Mouse (Mus musculus): ENCODE measurements at regions not wholly inside any gene's neighbourhood (a gene's known extent, or its start where the extent isn't known, plus 50 kb on each side); places are given as distances from the start of the nearest gene placed in this dataset.
A peak's percentile ranks its signal among the peaks of the same experiment; 100 is the strongest.
"Not testable (repeated sequence)": the region's sequence is repeated elsewhere in the genome, so short reads cannot be mapped to it uniquely, and the experiment has no call there.

DNA sequence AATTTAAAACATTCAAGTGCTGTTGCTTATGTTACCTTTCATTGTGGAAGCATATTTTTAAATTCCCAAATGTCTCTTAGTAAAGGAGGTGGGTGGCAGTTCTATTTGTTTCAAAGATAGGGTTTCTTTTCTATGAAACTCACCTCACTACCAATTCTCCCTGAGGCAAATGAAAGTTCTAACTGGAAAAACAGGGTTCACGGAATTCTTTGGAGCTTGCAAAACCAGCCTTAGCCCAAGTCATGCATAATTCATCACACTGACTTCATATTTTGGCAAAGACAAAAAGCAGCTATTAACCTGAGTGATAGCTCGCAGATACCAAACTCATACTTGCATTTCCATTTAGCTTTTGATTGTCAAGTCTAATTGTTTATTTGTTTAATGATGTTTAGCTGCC is 73.8 kb downstream of the Dio2 start:
- no peak for ATAC-seq (replicated peaks; ENCODE audit: low read depth, poor library complexity, severe bottlenecking)

DNA sequence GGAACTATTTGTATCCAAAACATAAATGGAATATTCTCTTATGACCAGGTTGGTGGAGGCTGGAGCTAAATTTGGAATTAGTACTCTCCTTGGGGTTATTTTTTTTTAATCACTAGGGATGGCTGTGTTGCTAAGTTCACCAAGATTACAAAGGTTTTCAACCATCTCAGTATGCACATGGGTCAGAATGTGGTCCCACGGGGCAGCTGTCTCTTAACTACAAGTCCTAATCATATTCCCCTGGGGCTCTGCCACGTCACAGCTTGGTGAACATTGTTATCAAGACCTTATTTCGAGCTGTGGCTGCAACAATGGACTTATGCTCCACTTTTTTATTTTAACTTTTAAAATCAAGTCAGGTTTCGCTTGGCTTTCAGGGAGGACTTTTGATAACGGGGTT is 92.8 kb downstream of the Dio2 start:
- ATAC-seq (replicated peaks; ENCODE audit: low read depth, poor library complexity, severe bottlenecking) = no peak

DNA sequence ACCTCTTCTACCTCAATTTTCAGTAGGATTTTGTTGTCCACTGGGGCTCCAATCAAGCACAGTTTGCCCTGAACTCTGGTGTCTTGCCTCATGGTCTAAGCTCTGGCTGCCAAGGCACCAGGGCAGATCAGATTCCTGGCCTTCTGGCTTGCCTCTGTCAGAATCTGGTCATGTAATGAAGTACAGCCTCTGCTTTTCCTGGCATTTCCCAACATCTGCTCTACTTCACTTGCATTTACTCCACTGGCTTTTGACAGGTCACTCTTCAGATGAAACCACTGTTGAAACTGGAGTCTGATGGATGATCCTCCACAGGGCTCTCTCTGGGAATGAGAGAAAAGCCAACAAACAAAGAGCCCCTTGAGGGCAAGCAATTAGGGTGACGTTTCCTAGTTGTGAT is 94.3 kb downstream of the Dio2 start:
- ATAC-seq (replicated peaks; ENCODE audit: low read depth, poor library complexity, severe bottlenecking) = no peak

DNA sequence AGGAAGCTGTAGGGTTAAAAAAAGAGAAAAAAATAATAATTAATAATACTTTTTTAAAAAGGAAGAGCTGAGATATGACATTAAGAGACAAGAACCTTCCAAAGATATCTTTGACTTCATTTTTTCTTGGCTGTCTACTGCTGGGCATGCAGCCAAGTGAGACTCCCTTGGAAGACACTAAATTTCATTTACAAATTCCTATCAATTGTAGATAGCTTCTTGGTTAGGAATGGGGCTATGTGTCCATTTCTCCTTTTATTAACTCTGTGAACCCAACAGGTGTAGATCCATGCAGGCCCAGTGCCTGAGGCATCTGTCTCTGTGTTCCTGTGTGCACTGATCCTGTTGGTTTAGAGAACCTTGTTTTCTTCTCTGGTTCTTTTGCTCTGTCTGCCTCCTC is 113.4 kb downstream of the Dio2 start:
- ATAC-seq (replicated peaks; ENCODE audit: low read depth, poor library complexity, severe bottlenecking) = no peak

DNA sequence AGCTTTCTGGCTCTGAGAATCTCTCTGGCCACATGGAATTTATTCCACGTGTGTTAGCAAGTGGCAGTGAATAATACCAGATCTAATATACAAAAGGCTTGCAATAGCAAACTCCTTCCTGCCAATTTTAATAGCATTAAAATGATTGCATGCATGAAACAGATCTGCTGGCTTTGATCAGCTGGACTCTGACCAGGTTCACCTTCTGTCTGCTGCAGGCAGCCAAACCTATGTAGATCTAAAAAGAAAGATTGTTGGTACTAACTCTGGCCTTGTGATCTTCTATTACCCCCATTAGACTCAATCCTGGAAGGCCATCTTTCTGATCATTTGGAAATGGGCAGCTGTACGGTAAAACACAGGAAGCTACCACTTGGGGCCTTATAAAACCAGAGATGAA is 114.8 kb downstream of the Dio2 start:
- ATAC-seq (replicated peaks; ENCODE audit: low read depth, poor library complexity, severe bottlenecking) = no peak

DNA sequence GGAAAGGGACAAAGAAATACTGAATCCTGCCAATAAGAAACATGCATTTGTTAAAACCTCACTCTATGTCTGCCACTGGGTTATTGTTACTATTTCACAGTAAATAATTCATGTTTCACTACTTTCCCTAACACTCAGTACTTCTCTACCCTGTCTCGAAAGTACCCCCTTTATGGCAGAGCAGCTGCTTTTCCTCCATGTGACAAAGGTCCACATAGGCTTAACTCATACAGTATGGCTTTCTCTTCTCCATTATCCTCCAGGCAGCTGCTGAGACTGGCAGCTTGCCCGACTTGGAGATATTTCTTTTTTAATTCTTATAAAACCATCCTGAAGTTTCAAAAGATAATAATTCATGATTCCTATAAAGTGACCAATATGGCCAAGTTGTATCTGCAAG is 129.4 kb downstream of the Dio2 start:
- ATAC-seq (replicated peaks; ENCODE audit: low read depth, poor library complexity, severe bottlenecking) = no peak

DNA sequence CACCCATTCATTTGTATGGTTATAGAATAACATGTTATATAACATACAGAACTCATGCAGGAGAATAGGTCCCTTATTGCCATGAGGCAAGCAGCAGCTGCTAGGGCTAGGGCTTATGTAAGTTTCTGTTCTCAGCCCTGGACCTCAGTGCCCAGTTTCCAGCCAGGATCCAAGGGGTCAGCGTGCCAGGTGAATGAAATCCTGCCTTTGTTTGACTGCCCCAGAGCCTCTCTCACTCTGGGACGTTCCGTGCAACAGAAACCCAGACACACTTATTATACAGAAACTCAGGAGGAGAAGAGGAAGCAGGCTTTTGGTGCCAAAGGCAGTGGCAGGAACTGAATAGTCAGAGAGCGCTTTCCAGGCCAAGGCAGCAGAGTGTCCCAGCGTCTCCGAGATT is 130.3 kb downstream of the Dio2 start:
- ATAC-seq (replicated peaks; ENCODE audit: low read depth, poor library complexity, severe bottlenecking) = no peak

DNA sequence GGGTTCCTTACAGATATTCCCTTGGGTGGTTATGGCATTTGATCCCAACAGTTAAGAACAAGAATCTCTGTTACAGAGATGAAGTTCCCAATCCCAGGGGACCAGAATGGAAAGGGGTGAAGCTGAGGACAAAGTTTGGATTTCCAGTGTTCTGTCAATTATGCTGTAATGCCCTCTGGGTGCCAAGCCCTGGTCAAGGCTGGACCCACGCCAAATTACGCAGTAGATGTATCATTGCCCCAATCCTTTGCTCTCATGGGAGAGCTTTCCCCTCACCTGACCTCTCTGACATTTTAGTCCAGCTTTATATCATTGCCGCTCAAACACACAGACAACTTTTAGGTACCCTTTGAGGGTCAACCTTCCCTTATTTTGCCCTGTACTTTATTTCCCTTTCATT is 158.2 kb downstream of the Dio2 start:
- ATAC-seq (replicated peaks; ENCODE audit: low read depth, poor library complexity, severe bottlenecking) = no peak

DNA sequence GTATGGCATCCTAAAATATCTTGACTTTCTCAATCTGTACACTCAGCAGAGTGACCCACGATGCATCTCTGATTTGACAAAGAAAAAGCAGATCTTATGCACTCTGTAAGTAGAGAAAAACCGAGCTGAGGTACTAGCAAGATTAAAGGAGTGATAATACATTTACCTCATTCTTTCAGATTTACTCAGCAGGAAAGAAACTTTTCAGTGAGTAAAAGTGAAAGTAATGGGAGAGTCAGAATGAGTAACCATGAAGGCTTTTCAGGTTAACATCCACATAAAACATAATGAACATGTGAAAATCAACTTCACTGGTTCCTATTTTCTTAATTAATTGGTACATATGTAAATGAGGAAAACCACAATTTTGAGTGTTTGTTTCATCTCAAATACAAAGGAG is 162.1 kb downstream of the Dio2 start:
- ATAC-seq (replicated peaks; ENCODE audit: low read depth, poor library complexity, severe bottlenecking) = no peak

DNA sequence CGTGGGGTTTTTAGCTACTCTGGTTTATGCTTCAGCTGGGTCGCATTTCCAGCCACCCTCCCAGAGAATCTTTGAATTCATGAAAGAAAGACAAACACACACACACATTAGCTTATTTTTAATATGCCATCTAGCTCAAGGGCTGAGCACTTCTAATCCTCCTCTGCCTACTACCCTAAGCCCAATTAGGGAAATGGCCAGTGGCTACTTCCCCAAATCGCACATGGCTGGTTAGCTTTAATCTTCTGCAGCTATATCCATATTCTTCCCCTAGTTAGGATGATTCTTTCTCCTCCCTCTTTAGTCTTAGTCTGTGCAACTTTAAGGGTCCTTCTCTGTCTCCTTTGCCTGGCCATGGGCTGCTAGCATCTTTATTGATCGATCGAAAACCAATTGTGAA is 166.3 kb downstream of the Dio2 start:
- 0 out of 2 replicates have a peak, but pooled peaks have one; percentile 36 for ATAC-seq (replicated peaks; ENCODE audit: low read depth, poor library complexity, severe bottlenecking)

DNA sequence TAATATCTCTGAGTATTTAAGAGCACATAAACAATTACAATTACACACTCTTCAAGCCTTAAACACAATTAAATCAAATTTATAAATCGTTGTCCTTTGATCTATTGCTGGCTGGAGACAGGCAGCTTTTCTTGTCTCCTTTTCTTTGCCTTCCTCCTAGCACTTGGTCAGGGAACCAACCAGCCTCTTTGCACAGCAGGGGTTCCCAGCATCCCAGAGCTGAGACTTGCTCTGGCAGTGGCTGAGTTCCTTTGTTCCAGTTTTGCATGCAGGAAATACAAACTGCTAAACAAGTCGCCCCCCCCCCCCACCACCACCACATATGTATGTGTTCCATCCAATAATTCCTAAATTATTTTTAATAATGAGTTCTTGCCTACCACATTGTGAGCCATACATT is 166.7 kb downstream of the Dio2 start:
- ATAC-seq (replicated peaks; ENCODE audit: low read depth, poor library complexity, severe bottlenecking) = no peak

DNA sequence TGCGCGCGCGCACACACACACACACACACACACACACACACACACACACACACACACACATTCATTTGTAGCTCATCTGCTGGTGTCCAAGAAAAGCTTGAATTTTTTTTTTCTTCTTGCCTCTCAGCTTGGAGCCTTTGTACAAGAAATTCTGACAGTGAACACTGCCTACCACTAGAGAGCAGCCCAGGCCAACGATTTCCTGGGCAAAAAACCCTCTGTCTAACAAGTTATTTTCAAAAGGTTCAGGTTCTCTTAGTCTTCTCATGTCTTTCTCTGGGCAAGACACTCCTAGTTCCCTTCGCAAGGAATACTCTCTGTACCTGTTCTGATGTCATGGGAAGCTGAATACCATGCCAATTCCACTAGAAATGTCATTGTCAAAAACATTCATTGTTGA is 171.9 kb downstream of the Dio2 start:
- 0 out of 2 replicates have a peak, but pooled peaks have one; percentile 22 for ATAC-seq (replicated peaks; ENCODE audit: low read depth, poor library complexity, severe bottlenecking)

DNA sequence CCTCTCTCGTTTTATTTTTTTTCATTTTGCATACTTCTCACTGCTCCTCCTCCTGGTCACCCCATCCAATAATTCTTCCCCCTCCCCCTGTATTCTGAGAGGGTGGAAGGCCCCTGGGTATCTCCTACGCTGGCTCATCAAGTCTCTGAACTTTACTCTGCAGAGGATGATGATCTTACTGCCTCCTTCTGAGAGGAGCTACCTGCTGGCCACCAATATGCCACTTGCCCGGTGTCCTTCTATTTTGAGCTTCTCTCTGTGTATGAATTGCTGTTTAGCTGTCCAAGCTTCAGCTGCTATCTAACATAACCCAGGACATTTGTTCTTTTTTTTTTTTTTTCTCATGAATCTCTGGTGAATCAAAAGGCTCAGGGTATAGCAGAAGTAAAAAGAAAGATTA is 173.2 kb downstream of the Dio2 start:
- ATAC-seq (replicated peaks; ENCODE audit: low read depth, poor library complexity, severe bottlenecking) = no peak

DNA sequence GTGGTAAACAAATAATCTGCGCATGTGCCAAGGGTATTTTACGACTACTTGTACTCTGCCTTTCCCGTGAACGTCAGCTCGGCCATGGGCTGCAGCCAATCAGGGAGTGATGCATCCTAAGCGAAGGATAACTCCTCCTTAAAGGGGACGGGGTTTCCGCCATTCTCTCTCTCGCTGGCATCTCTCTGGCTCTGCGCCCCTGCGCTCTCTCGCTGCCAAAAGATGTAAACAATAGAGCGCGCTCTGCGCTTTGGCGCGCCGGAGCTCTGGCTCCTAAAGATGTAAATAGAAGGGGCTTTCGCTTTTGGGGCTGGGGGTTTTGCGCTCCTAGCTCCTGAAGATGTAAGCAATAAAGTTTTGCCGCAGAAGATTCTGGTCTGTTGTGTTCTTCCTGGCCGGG is 173.6 kb downstream of the Dio2 start:
- not testable (repeated sequence) for ATAC-seq (replicated peaks; ENCODE audit: low read depth, poor library complexity, severe bottlenecking)

DNA sequence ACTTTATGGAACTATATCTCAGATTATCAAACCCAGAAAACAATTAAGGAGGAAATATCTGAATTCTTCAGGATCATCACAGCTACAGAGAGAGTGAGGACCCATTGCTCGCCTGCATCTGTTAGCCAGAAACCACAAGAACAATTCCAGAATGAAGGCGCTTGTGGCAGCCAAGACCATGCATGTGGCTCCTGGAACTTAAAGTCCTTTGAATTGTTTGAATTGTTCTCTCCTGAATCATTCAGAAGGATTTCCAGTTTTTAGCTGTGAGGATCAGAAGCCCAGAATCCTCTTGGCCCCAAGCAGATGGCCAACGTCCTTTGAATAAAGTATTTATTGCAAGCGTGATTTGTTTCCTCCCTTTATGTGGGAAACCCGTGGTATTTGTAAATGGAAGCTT is 195.9 kb downstream of the Dio2 start:
- ATAC-seq (replicated peaks; ENCODE audit: low read depth, poor library complexity, severe bottlenecking) = no peak

All from common myeloid progenitor, adult 5-6 weeks (primary cell).